ENCODE assay signal across 10 mouse cellular contexts in genomic region chr2:86020406-86020805, GRCm38 (mm10). TPM values are rescaled to one million over a fixed set of nuclear protein-coding genes. Genes with fewer than 3 reads are reported as not detected.
DNase-seq lines count a peak whose midpoint lies in the region; ATAC-seq and TF ChIP-seq lines count a peak whose summit lies in the region.
"Not testable (repeated sequence)": the region's sequence is repeated elsewhere in the genome, so short reads cannot be mapped to it uniquely, and the experiment has no call there.
"Had no signal": no experiment of that assay in that cellular context is flagged by ENCODE, and none has a peak within 500 bp of the region (broad histone marks: within the 10 kb centered on the region; RNA-seq: fewer than 3 reads in every experiment).

Gene Olfr1033, plus strand, starts transcription at chr2:86020633.

- not testable (repeated sequence) for H3K4me1 ChIP-seq in embryonic facial prominence, embryonic 15.5 days; heart, embryonic 11.5 days (ENCODE audit: control insufficient read depth, insufficient read depth, low read length); hindbrain, embryonic 15.5 days (replicated peaks); lung, embryonic 14.5 days (ENCODE audit: insufficient read depth)

- H3K9me3 ChIP-seq in embryonic facial prominence, embryonic 15.5 days (replicated peaks); heart, embryonic 11.5 days (replicated peaks; ENCODE audit: control insufficient read depth, low read length); hindbrain, embryonic 15.5 days; lung, embryonic 14.5 days (ENCODE audit: low read depth, low read length): not testable (repeated sequence)

- H3K36me3 ChIP-seq in embryonic facial prominence, embryonic 15.5 days; heart, embryonic 11.5 days (ENCODE audit: control insufficient read depth, insufficient read depth, low read length); hindbrain, embryonic 15.5 days; lung, embryonic 14.5 days (ENCODE audit: insufficient read depth): not testable (repeated sequence)

- WGBS in embryonic facial prominence, embryonic 15.5 days: 2% methylated on average over 11 of the region's 11 CpGs
- WGBS in heart, embryonic 11.5 days (ENCODE audit: insufficient replicate concordance): 0% methylated on average over 10 of the region's 11 CpGs
- WGBS in hindbrain, embryonic 15.5 days: 5% methylated on average over 11 of the region's 11 CpGs
- WGBS in lung, embryonic 14.5 days: 0% methylated on average over 10 of the region's 11 CpGs

- intact Hi-C loops in left cerebral cortex, adult 2 months (cut with DNase I): not testable (repeated sequence)

- not testable (repeated sequence) for H3K27me3 ChIP-seq in embryonic facial prominence, embryonic 15.5 days; heart, embryonic 11.5 days (ENCODE audit: control insufficient read depth, insufficient read depth, low read length); hindbrain, embryonic 15.5 days; lung, embryonic 14.5 days (ENCODE audit: insufficient read depth, low read length)

- H3K27ac ChIP-seq in embryonic facial prominence, embryonic 15.5 days (replicated peaks); hindbrain, embryonic 15.5 days (replicated peaks); left cerebral cortex, adult 2 months; lung, embryonic 14.5 days (ENCODE audit: low read depth): not testable (repeated sequence)
- H3K27ac ChIP-seq in heart, embryonic 11.5 days (ENCODE audit: low read depth, low read length): 0 out of 2 replicates have a peak within 1 kb of the TSS, but pooled peaks have one; percentile 15

- DNase-seq in adrenal gland, postnatal 10 days: peak; percentile 21
- DNase-seq in left cerebral cortex, adult 2 months (ENCODE audit: extremely low spot score in 1 of 2, low spot score in 2 of 2): not testable (repeated sequence)
- DNase-seq in lung, embryonic 14.5 days: peak; percentile 71
- DNase-seq in neural tube, embryonic 10.5 days (ENCODE audit: extremely low spot score, low spot score): peak; percentile 16
- DNase-seq in thymus, postnatal 0 days (ENCODE audit: low spot score): peak; percentile 48

- peak within 1 kb of the TSS; percentile 43 for H3K4me2 ChIP-seq in embryonic facial prominence, embryonic 15.5 days (replicated peaks)
- peak within 1 kb of the TSS; percentile 58 for H3K4me2 ChIP-seq in heart, embryonic 11.5 days
- H3K4me2 ChIP-seq in hindbrain, embryonic 15.5 days: peak within 1 kb of the TSS; percentile 53
- H3K4me2 ChIP-seq in lung, embryonic 14.5 days: peak within 1 kb of the TSS; percentile 51

- ATAC-seq in embryonic facial prominence, embryonic 15.5 days (ENCODE audit: insufficient number of reproducible peaks, low FRiP score, low TSS enrichment, low read depth); heart, embryonic 11.5 days (replicated peaks; ENCODE audit: insufficient number of reproducible peaks, low FRiP score, low TSS enrichment); hindbrain, embryonic 15.5 days (ENCODE audit: low FRiP score, low read depth); lung, embryonic 14.5 days (ENCODE audit: insufficient read depth): not testable (repeated sequence)

- not testable (repeated sequence) for TF ChIP-seq CTCF in left cerebral cortex, adult 2 months (IDR thresholded peaks at IDR 0.05); lung, embryonic 14.5 days (IDR thresholded peaks at IDR 0.05; ENCODE audit: low read depth)

- peak within 1 kb of the TSS; percentile 38 for H3K4me3 ChIP-seq in embryonic facial prominence, embryonic 15.5 days (replicated peaks)
- H3K4me3 ChIP-seq in heart, embryonic 11.5 days (ENCODE audit: low read depth, low read length): peak within 1 kb of the TSS; percentile 36
- peak within 1 kb of the TSS; percentile 37 for H3K4me3 ChIP-seq in hindbrain, embryonic 15.5 days
- H3K4me3 ChIP-seq in left cerebral cortex, adult 2 months: peak within 1 kb of the TSS; percentile 22; the same call in 1 of the 2 replicates
- H3K4me3 ChIP-seq in lung, embryonic 14.5 days (ENCODE audit: low read depth, low read length): peak within 1 kb of the TSS; percentile 22

- not testable (repeated sequence) for H3K9ac ChIP-seq in embryonic facial prominence, embryonic 15.5 days; heart, embryonic 11.5 days (ENCODE audit: low read depth, low read length); lung, embryonic 14.5 days
- peak within 1 kb of the TSS; percentile 29; the same call in 1 of the 2 replicates for H3K9ac ChIP-seq in hindbrain, embryonic 15.5 days

RNA-seq across cellular contexts. Expression of gene Olfr1033, which starts in this region (rescaled TPM):
- 1 to 10 TPM; 2.8 to 3.9 TPM for total RNA-seq in adrenal gland, postnatal 10 days (2021)
- polyA plus RNA-seq in embryonic facial prominence, embryonic 15.5 days (2015; fragmentation: Nextera tagmentation; extraction: Ambion mirVana): 0.14 and 0.79 TPM in 2 replicates
- 0.34 TPM in 1 of 2 replicates, not detected in the other for polyA plus RNA-seq in heart, embryonic 11.5 days (2014; fragmentation: Nextera tagmentation; extraction: Ambion mirVana)
- polyA plus RNA-seq in hindbrain, embryonic 15.5 days (2015; fragmentation: Nextera tagmentation; extraction: Ambion mirVana): 0.25 TPM in 1 of 2 replicates, not detected in the other
- total RNA-seq in left cerebral cortex, adult 2 months (2021): not detected
- 0.61 and 2.8 TPM in 2 replicates for polyA plus RNA-seq in lung, embryonic 14.5 days (2014; fragmentation: Nextera tagmentation; extraction: Ambion mirVana)
- 1.7 and 2.3 TPM in 2 replicates for polyA plus RNA-seq in thymus, postnatal 0 days (2015; fragmentation: Nextera tagmentation; extraction: Ambion mirVana)
- total RNA-seq: CH12.LX; layer of hippocampus, adult 8-10 months had no signal
